Mouse (Mus musculus) Patski (cell line): ENCODE data around the gene Gm11938. TPM values are rescaled to one million over a fixed set of nuclear protein-coding genes. Genes with fewer than 3 reads are reported as not detected.

Experiments
- ATAC-seq: fragments of 100-300 bp; one replicate; pipeline ENCODE4 v1.8.0; 2021
- CTCF ChIA-PET: fragments of 350-600 bp; sonication (Branson Sonifier 250); formaldehyde crosslinking; loops from one replicate; lab custom pipeline; 2022; ENCODE audit warnings: inconsistent platforms; lab: Charles Lee
- POLR2A ChIA-PET: fragments of 350-600 bp; sonication (Branson Sonifier 250); formaldehyde crosslinking; loops from one replicate; lab custom pipeline; 2022; ENCODE audit warnings: antibody characterized with exemption, inconsistent platforms; lab: Charles Lee
- DNase-seq: peaks from one replicate; pipeline ENCODE4 v3.0.0-alpha.2; 2011; ENCODE audit warnings: low read depth, low spot score
- H3K27me3 ChIP-seq: fragments of 371-371 bp; one replicate; pipeline ENCODE4 v1.5.1; 2021
- CTCF ChIP-seq: fragments of 100-300 bp; IDR thresholded peaks from one replicate; pipeline ENCODE4 v1.5.1; 2021
- in situ Hi-C: fragments of 300-500 bp; cut with MboI; formaldehyde crosslinking; loops from 3 replicates; pipeline ENCODE4 v1.11.1; 2018; ENCODE audit warnings: low pct_unique_long_range_greater_than_20kb, mixed read lengths
- polyA plus RNA-seq: library from polyadenylated mRNA; unstranded; gene quantifications from one replicate; pipeline ENCODE4 v1.2.3, GENCODE M21; 2021

Gm11938 gene
- polyA plus RNA-seq, 1 experiment from 2014 or later, result not detected

- TF ChIP-seq CTCF, result peak; percentile 95
- DNase-seq, result no peak
- CTCF ChIA-PET, result interaction anchor here (0.7 to 2.1 kb wide), 11 partner anchors 8 to 724 kb away, joined by 3 to 6 read pairs (median 3); no protein-coding TSS in a partner anchor
- no peaks in the 10 kb centered on the region for H3K27me3 ChIP-seq
- ATAC-seq, result peak; percentile 91
- POLR2A ChIA-PET, result interaction anchor here (0.6 kb wide), 1 partner anchor 106 kb away, joined by 3 read pairs; no protein-coding TSS in a partner anchor
- in situ Hi-C loops, result loop anchor here (5.0 to 10.0 kb wide), 4 partner anchors 107 to 591 kb away; partner anchors contain the start of gene Krt10
Observed at GRCm38 (mm10) chr11:99574106-99574505, 29.0 kb downstream of the Gm11938 start.

- no peak for TF ChIP-seq CTCF
- POLR2A ChIA-PET, result no interaction called here
- in situ Hi-C loops, result loop anchor here (5.0 to 10.0 kb wide), 4 partner anchors 106 to 592 kb away; partner anchors contain the start of gene Krt10
- ATAC-seq (peak; percentile 38), DNase-seq (peak; percentile 66)
- H3K27me3 ChIP-seq, result no peaks in the 10 kb centered on the region
- CTCF ChIA-PET, result interaction anchor here (1.2 to 2.1 kb wide), 5 partner anchors 9 to 109 kb away, joined by 3 to 6 read pairs (median 6); no protein-coding TSS in a partner anchor
Observed at GRCm38 (mm10) chr11:99573164-99573563, 29.9 kb downstream of the Gm11938 start.

- ChIA-PET POLR2A (interaction anchor here (0.6 kb wide), 1 partner anchor 591 kb away, joined by 3 read pairs; no protein-coding TSS in a partner anchor), CTCF (interaction anchor here (1.0 kb wide), 1 partner anchor 8 kb away, joined by 3 read pairs; no protein-coding TSS in a partner anchor)
- in situ Hi-C loops, result no loop called here
- no peaks in the 10 kb centered on the region for H3K27me3 ChIP-seq
- no peak for DNase-seq
- TF ChIP-seq CTCF, result no peak
- ATAC-seq, result no peak
Observed at GRCm38 (mm10) chr11:99566530-99566929, 36.6 kb downstream of the Gm11938 start, which contains the start of gene Krtap3-1. TSS of gene Krtap3-1 (minus strand) at chr11:99566630.

GRCm38 (mm10) chr11:99562580-99562979 lies 40.5 kb downstream of the Gm11938 start:
- in situ Hi-C loops, result no loop called here
- no peak for ATAC-seq
- ChIA-PET POLR2A (interaction anchor here (1.4 kb wide), 1 partner anchor 10 kb away, joined by 3 read pairs; no protein-coding TSS in a partner anchor), CTCF (interaction anchor here (0.8 to 1.5 kb wide), 3 partner anchors 9 to 46 kb away, joined by 3 read pairs; no protein-coding TSS in a partner anchor)
- no peak for DNase-seq
- TF ChIP-seq CTCF, result no peak
- H3K27me3 ChIP-seq, result no peaks in the 10 kb centered on the region

GRCm38 (mm10) chr11:99559366-99559765 lies 43.7 kb downstream of the Gm11938 start, which contains the start of gene Gm11939:
TSS of gene Gm11939 (minus strand) at chr11:99559466.
- in situ Hi-C loops, result no loop called here
- DNase-seq (no peak), ATAC-seq (no peak)
- H3K27me3 ChIP-seq, result no peaks in the 10 kb centered on the region
- ChIA-PET POLR2A (no interaction called here), CTCF (interaction anchor here (1.8 kb wide), 1 partner anchor 14 kb away, joined by 4 read pairs; no protein-coding TSS in a partner anchor)
- TF ChIP-seq CTCF, result no peak

- in situ Hi-C loops, result no loop called here
- TF ChIP-seq CTCF, result no peak
- ATAC-seq (peak; percentile 74), DNase-seq (no peak)
- POLR2A ChIA-PET, result no interaction called here
- CTCF ChIA-PET, result interaction anchor here (0.9 kb wide), 1 partner anchor 9 kb away, joined by 3 read pairs; the partner anchor contains the start of gene Krtap3-1
- no peaks in the 10 kb centered on the region for H3K27me3 ChIP-seq
Observed at GRCm38 (mm10) chr11:99557976-99558745, 44.9 kb downstream of the Gm11938 start.

- ChIA-PET POLR2A (no interaction called here), CTCF (no interaction called here)
- no peaks in the 10 kb centered on the region for H3K27me3 ChIP-seq
- no peak for DNase-seq
- in situ Hi-C loops, result no loop called here
- TF ChIP-seq CTCF, result no peak
- ATAC-seq, result no peak
Observed at GRCm38 (mm10) chr11:99556753-99557152, 46.4 kb downstream of the Gm11938 start, which contains the start of gene Krtap3-2. TSS of gene Krtap3-2 (minus strand) at chr11:99556853.

- CTCF ChIA-PET, result no interaction called here
- H3K27me3 ChIP-seq, result no peaks in the 10 kb centered on the region
- no peak for ATAC-seq
- TF ChIP-seq CTCF, result no peak
- in situ Hi-C loops, result no loop called here
- no peak for DNase-seq
- POLR2A ChIA-PET, result no interaction called here
Observed at GRCm38 (mm10) chr11:99556195-99556594, 46.9 kb downstream of the Gm11938 start.

Other genes with a start within 250 kb of the Gm11938 start
- gene Krt28, start 228.4 kb downstream of the Gm11938 start, polyA plus RNA-seq, result not detected
- gene Krt10, start 213.9 kb downstream of the Gm11938 start, polyA plus RNA-seq, result 7.2 TPM
- not detected for gene Krt12, start 181.0 kb downstream of the Gm11938 start, polyA plus RNA-seq
- not detected for gene Krt20, start 165.2 kb downstream of the Gm11938 start, polyA plus RNA-seq
- 0.09 TPM for gene Krt23, start 110.2 kb downstream of the Gm11938 start, polyA plus RNA-seq
- 0.08 TPM for gene Krt39, start 82.0 kb downstream of the Gm11938 start, polyA plus RNA-seq
- gene Krt40, start 60.1 kb downstream of the Gm11938 start, polyA plus RNA-seq, result not detected
- gene Krtap3-3, start 52.4 kb downstream of the Gm11938 start, polyA plus RNA-seq, result not detected
- gene Krtap3-2, start 46.5 kb downstream of the Gm11938 start, polyA plus RNA-seq, result not detected
- gene Gm11939, start 43.8 kb downstream of the Gm11938 start, polyA plus RNA-seq, result not detected
- gene Krtap3-1, start 36.7 kb downstream of the Gm11938 start, polyA plus RNA-seq, result not detected
- gene Krtap1-5, start 22.3 kb downstream of the Gm11938 start, polyA plus RNA-seq, result not detected
- gene Krtap1-4, start 19.7 kb downstream of the Gm11938 start, polyA plus RNA-seq, result not detected
- not detected for gene Krtap1-3, start 12.0 kb downstream of the Gm11938 start, polyA plus RNA-seq
- gene Krtap9-3, start 5.2 kb downstream of the Gm11938 start, polyA plus RNA-seq, result not detected
- gene Gm11937, start 6.9 kb upstream of the Gm11938 start, polyA plus RNA-seq, result not detected
- gene Krtap2-4, start 11.5 kb upstream of the Gm11938 start, polyA plus RNA-seq, result not detected
- not detected for gene Gm11562, start 17.1 kb upstream of the Gm11938 start, polyA plus RNA-seq
- not detected for gene Krtap4-1, start 24.9 kb upstream of the Gm11938 start, polyA plus RNA-seq
- not detected for gene Krtap4-2, start 31.8 kb upstream of the Gm11938 start, polyA plus RNA-seq
- gene Krtap4-7, start 40.8 kb upstream of the Gm11938 start, polyA plus RNA-seq, result not detected
- not detected for gene Gm11555, start 46.9 kb upstream of the Gm11938 start, polyA plus RNA-seq
- gene Gm11563, start 55.7 kb upstream of the Gm11938 start, polyA plus RNA-seq, result not detected
- not detected for gene Krtap4-6, start 62.7 kb upstream of the Gm11938 start, polyA plus RNA-seq
- gene Gm14190, start 87.4 kb upstream of the Gm11938 start, polyA plus RNA-seq, result not detected
- gene Gm14180, start 131.0 kb upstream of the Gm11938 start, polyA plus RNA-seq, result not detected
- not detected for gene Gm11595, start 169.6 kb upstream of the Gm11938 start, polyA plus RNA-seq
- 0.06 TPM for gene Krtap4-8, start 177.4 kb upstream of the Gm11938 start, polyA plus RNA-seq
- not detected for gene Krtap4-9, start 181.9 kb upstream of the Gm11938 start, polyA plus RNA-seq
- not detected for gene Gm11596, start 190.2 kb upstream of the Gm11938 start, polyA plus RNA-seq
- not detected for gene Gm11569, start 195.6 kb upstream of the Gm11938 start, polyA plus RNA-seq
- not detected for gene Gm11554, start 201.1 kb upstream of the Gm11938 start, polyA plus RNA-seq
- gene Krtap4-13, start 206.6 kb upstream of the Gm11938 start, polyA plus RNA-seq, result not detected
- gene Gm11564, start 212.4 kb upstream of the Gm11938 start, polyA plus RNA-seq, result not detected
- not detected for gene 2300003K06Rik, start 234.8 kb upstream of the Gm11938 start, polyA plus RNA-seq
- not detected for gene Krtap4-16, start 248.3 kb upstream of the Gm11938 start, polyA plus RNA-seq